Mouse (Mus musculus) ES-CJ7 (cell line): ENCODE measurements around the gene Arid4a.
"Not testable (repeated sequence)": the region's sequence is repeated elsewhere in the genome, so short reads cannot be mapped to it uniquely, and the experiment has no call there.

Source experiments
- DNase-seq: peaks from one replicate; pipeline ENCODE4 v3.0.0; 2011; ENCODE audit warnings: low read depth, low spot score

Arid4a gene

DNA sequence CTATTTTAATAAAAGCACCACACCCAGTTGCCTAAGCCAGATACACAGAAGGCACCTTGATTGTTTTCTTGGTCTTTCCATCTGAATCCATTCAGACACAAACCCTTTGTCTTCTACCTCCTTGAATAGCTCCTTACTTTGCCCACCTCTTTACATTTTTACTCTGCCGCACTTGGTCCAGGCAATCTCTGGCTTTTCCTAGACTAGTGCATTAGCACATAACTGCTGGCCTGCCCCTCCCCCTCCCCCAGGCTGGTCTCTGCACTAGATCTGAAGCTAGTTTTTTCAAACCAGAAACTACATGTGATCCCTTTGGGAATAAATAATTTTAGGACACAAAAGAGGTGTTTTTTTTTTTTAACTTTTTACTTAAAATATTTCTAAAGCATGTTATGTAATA is 37.2 kb downstream of the Arid4a start:
- DNase-seq: peak; percentile 38

DNA sequence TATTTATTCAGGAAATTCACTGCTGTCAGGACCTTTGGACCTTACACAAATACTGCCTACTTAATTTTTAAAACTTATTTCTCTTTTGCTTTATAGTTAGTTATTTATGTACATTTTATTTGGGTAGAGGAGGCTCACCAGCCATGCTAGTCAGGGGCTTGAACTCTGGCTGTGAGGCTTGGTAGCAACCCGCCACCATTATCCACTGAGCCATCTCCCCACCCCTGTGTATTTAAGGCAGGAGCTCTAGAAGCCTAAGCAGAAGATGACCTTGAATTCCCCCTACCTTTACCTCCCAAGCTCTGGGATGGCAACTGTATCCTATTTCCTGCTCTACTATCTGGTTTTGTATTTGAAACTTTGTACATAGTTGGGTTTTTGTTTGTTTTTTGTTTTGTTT is 37.7 kb downstream of the Arid4a start:
- no peak for DNase-seq

DNA sequence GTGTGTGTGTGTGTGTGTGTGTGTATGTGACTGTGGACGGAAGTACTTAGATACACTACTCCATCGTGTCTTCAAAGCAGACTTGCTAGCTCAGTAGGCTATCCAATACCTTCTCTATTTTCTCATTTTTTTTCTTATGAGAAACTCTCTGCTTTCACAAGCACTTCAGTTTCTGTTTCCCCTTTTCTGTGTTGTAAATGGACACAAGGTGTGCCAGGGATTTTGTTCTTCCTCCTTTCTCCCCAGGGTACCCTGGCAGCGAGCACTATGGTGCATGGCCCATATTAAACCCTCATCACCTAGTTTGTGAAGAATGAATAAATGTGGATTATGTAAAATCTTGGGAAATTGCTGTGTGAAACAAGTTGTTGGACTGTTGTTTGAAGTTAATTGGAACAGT is 39.7 kb downstream of the Arid4a start:
- DNase-seq: no peak

DNA sequence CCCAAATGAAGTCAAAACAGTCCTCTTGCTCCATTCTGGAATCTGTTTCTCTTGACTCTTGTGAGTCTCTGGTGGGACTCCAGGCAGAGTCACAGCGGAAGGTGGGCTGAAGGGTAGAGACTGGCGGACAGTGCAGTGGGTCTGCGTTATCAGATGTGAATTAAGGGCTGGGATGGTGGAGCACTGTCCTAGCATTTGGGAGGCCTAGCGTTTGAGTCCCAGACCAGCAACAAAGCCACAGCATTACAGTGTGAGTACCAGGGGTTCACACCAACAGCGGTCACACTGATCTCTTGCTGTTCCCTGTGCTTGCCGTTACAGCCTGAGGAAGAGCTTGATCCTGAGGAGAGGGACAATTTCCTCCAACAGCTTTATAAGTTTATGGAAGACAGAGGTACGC is 44.0 kb downstream of the Arid4a start:
- DNase-seq: no peak

DNA sequence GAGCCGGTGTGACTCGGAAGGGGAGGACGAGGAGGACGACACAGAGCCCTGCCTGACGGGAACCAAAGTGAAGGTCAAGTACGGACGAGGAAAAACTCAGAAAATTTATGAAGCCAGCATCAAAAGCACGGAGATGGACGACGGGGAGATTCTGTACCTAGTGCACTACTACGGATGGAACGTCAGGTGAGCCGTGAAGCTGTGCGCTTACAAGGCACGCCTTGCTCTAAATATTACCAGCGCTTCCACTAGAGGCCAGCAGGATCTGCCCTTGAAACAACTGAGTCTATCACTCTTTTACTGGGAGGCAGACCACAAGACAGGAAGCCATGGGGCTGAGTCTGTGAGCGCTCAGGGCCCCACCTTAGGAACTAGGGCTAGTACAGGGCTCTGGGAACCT is 54.1 kb downstream of the Arid4a start:
- no peak for DNase-seq

DNA sequence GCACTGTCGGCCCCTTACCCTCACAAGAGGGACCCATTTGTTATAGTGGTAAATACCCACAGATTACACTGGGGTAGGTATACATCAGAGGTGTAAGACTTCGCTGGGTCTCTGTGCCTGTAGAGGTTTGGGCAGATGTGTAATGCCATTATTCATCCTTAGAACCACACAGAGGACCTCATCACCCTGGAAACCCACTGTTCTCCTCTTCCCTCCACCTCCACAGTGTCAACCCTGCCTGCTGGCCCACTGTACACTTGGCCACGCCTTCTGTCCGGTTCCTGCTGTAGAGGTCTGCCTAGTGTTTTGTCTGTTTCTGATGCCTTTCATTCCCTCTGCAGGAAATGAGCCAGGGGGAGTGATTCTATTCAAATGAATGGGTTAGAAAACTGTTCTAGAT is 56.3 kb downstream of the Arid4a start:
- no peak for DNase-seq

DNA sequence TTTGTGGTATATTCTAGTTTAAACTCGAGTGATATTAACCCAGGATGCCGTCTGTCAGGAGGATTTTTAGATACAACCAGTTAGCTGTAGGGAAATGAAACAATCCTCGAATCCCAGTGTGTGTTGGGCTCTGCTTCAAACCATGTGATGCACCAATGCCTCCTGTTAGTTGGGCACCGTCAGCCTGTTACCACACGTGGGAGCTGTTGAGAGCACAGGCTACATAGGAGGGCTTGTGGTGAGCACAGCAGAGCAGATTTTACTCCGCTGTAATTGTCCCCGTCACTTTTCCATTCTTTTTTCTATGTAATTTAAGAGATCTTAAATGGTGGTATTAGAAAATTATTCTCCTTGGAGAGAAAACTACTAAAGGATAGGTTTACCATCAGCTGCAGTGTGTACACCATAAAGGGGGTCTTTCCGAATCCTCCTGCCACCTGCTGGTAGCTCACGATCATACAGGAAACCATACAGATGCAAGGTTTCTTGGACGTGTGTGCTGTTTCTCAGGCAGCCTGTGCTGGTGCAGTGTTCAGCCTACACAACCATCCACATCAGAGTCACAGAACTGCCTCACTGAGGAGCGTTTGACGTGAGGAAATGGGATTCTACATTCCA is 57.4 kb downstream of the Arid4a start:
- DNase-seq: peak; percentile 78

DNA sequence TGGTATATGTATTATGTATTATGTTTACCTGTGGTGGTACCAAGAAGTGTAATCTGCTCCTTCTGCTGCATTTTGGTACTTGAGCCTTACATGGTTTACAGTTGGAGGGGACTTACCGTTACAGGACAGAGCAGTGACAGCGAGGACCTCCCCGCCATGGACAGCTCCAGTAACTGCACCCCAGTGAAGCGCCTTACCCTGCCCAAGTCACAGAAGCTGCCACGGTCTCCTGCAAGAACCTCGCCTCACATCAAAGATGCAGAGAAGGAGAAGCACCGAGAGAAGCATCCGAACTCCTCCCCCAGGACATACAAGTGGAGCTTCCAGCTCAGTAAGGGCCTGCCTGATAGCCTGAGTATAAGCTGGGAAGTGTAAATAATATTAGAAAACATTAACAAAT is 70.5 kb downstream of the Arid4a start:
- no peak for DNase-seq

DNA sequence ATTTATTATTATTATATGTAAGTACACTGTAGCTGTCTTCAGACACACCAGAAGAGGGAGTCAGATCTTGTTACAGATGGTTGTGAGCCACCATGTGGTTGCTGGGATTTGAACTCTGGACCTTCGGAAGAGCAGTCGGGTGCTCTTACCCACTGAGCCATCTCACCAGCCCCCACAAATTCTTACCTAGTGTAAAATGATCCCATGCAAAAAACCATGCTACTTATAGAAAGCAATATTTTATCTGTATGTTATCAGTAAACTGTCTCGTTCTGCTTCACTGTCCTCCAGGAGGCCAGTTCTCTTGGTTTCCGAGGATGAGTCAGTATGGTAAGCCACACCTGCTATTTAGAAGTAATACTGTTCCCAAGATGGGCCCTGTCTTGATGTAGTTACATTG is 88.5 kb downstream of the Arid4a start:
- DNase-seq: not testable (repeated sequence)

DNA sequence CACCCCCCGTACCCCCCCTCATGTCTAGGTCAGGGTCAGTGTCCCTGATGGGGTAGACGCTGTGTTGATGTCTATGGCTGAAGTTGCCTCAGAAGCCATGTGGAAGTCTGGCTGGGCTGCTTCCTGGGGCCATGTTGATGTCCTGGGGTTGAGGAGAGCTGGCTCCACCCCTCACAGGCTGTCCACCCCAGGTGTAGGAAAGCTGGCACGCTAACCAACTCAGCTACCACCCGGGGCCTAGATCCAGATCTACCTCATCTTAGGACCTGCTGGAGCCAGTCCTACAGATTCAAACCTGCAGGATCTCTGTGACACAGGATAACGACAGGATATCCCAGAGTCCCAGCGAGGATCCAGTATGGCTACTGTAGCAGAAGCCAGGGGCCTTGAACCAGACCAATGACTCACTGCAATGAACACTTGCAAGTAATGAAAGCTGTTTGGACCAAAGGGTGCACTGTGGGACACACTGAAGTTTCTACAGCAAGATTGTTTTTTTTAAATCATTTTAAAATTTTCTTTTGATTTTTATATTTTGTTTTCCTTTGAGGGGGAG is 91.5 kb downstream of the Arid4a start:
- DNase-seq: no peak

DNA sequence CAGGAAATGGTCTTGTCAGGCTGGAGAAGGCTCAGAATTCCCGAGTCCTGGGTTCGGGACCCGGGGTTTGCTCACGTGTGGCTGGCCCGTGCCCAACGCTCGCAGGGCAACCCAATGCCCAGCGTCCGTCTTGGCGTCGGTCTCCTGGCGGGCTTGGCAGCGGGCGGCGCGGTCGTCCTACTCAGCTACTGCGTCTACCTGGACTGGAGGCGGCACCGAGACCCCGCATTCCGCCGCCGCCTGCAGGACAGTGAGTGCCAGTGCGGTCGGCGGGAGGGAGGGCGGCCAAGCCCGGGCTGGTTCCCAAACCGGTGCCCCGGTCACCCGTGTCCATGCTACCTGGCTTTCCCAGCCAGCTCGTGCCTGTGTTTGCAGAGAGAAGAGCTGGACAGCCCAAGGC is 95.5 kb downstream of the Arid4a start, which contains the start of gene Tomm20l:
TSS of gene Tomm20l (plus strand) at position 98 of the 400 bp plus-strand sequence.
- no peak for DNase-seq

DNA sequence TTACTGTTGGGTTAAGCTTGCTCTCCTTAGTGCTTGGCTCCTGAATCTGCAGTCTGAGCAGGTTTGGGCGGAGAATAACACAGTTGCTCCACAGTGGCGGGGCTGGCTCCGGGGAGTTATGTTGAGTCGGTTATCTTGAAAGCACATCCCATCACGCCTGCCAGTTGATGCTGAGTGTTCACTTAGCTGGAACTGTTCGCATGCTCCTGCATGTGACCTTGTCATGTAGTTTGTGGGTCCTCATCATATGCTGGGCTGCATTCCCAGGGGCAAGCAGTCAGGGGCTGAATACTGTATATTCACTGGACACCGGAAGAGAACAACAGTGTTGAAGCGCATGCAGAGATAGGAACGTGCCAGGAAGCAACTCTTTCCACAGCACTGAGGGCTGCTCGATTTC is 97.3 kb downstream of the Arid4a start:
- DNase-seq: no peak

DNA sequence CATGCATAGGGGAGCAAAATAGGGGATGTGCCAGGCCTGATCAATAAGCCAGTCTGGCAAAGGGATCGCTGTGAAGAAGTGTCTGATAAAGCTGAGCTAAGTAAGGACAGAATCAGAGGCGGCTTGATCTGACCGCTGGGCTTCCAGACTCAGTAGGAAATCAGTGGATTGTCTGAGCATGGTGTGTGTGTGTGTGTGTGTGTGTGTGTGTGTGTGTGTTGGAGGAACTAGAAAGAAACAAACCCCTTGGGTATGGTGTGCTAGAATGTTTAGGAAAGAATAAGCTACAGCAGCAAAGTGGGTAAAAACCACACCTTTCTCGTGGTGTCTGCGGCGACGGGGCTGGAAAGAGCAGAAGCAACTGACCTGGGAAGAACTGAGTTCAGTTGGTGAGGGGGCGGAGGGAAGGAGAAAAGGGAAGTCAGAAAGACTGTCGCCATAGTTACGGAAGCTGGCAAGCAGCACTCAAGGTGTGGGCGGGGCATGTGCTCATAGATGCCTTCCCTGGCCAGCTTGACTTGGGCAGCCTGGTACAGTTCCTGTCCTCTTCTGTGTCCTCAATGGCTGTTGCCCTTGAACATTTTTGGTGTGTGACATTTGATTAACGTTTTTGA is 98.0 kb downstream of the Arid4a start:
- DNase-seq: peak; percentile 59

DNA sequence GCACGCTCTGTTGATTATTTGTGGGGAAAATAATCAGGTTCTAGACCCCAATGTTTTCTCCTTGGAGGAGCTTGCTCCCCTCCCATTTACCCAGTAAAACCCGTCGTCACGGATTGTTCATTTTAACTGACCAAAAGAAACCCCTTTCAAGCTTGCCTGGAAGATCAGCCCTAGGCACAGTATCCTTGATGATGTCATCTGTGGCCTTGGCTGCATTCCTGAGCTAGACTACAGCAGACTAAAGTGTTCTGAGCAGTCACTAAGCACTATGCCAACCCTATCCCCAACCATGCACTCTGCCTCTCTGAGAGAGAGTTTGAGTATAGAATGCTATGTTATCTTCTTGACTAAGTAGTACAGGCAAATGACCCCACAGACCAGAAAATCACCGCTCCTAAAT is 100.6 kb downstream of the Arid4a start:
- DNase-seq: no peak

DNA sequence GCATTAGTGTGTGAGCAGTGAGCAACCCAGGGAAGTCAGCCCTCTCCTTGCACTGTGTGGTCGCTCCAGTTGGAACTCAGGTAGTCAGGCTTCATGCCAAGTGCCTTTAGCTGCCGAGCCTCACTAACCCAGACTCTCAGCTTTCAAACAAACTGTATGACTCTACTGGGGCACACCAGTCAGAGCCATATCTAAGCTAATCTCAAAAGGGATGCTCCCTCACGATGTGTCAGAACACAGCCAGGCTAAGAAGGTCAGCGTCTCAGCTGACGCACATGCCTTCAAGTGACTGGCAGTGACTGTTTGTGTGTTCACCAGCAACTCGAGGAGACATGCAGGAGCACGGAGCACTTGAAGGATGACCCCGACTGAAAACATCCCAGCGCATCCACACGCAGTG is 106.9 kb downstream of the Arid4a start:
- no peak for DNase-seq

DNA sequence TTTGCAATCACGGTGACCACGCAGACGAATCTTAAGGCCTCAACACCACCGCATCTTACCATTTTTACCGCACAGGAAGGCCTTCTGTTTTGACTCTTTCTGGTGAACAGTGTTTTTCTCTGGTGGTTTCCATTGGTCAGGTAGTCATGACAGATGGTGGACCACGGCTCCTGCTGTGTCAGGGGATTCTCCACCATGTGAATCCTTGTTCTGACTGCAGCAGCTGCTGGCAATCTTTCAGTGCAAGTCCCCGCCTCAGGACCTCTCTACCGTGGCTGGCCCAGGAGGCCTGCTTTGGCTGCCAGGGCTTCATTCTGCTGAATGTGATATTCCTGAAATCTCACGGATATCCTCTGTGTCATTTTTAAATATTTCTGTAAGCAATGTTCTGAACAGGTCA is 107.5 kb downstream of the Arid4a start:
- DNase-seq: no peak

DNA sequence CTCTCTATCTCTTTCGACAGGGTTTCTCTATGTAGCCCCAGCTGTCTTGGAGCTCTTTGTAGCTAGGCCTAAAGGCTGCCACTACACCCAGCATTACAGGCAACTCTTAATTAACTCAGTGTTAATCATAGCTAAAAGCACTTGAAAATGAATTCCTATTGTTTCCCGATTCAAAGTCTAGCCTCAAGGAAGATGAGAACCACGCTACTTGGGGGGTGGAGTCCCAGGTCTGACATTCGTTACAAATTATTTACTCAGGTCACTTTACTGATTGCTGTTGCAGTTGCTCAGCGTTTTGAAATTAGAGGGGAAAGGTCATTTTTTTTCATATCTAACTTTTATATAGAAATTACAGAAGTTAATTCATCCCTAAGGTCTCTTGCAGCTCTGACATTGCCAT is 119.8 kb downstream of the Arid4a start:
- no peak for DNase-seq

DNA sequence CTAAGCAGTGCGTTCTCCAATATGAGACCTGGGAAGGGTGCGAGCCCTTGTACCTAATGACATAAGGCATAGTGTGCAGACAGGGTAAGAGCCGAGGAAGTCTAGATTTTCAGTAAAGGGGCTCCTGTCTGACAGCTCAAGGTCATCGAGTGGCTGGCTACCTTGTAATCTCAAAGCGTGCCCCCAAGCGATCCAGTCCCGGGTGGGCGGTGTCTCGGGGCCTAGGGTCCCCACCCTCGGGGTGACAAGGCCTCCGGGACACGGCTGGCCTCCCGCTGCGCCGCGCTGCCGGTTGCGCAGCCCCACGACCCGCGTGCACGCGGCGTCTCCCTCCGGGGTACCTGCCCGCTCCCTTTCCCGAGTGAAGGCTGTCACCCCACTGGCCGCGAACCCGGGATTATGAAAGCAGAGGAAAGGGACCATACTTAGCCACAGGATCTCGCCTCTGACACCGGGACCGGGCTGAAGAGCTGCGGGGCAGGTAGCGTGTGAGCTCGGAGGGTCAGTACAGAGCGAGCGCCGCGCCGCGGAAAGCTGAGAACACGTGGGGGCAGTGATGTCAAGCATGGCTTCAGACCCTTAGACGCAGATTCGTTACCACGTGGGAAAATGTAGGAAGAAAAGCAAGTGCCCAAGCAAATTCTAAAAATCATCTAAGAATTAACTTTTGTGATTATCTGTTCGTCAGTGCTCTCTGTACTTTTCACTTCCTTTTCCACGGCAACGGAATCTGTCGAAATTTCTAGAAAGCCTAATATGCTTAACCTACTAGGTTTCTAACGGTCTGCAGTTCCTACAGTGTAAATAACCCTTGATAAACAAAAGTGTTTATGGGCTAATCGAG is 120.6 kb downstream of the Arid4a start, which contains the start of the genes Timm9 and 2700049A03Rik:
TSS of gene Timm9 (minus strand) at position 555 of the 844 bp plus-strand sequence.
TSS of gene 2700049A03Rik (plus strand) at position 719 of the 844 bp plus-strand sequence.
- peak; percentile 91 for DNase-seq

DNA sequence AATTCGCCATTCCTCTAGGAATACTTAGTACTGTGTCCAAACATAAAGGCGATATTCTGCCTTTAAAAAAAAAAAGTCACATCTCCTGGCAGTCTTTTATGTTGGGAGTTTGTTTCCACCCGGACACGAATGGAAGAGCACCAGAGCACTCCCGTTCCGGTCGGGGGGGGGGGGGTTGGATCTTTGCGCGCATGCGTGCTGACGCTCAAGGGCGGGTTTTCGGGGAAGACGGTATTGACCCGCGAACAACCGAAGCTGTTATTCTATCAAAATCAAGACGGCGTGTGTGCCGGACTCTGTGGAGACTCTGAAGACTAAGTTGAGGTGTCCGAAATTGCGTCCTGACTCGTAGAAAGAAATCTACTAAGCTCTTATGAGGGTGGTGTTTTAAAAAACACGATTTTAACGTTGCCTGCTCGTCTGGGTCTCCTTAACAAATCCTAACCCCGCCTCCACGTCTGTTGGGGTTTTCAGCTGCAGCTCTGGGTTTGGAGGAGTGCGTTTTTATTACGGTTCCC is 121.2 kb downstream of the Arid4a start:
- peak; percentile 95 for DNase-seq

DNA sequence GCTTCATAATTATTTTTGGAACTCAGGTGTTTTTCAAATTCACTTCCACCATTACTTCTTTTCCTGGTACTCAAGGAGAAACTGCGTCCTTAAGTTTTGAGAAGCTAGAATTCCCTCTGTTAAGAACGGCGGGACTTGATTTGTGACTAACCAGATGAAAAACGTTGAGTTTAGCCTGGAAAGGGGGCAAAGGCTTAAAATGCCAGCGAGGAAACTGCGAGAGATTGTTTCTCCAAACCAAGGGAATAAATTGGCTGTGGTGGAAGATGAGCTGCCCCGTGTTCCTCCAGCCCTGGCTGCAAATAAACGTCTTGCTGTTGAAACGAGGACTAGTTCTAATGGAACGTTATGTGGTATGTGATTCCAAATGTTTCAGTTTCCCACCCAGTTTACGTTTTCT is 121.9 kb downstream of the Arid4a start:
- no peak for DNase-seq

DNA sequence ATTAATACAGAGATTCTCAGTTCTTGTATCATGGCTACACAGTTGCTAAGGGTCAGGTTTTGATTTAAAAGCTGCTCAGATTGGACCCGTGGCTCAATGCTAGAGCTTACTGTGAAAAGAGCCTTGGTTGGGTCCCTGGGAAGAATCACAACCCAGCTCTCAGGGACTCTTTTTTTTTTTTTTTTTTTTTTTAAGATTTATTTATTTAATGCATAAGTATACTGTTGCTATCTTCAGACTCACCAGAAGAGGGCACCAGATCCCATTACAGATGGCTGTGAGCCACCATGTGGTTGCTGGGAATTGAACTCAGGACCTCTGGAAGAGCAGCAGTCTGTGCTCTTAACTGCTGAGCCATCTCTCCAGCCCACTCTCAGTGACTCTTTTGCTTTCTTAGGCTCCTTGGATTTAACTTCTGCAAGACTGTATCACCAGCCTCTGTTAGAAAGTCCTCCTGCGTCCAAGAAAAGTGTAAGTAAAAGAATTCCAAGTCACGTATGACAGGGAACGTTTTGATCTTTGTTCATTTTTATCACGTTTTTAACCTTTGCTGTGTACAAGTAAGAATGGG is 123.6 kb downstream of the Arid4a start:
- DNase-seq: no peak

DNA sequence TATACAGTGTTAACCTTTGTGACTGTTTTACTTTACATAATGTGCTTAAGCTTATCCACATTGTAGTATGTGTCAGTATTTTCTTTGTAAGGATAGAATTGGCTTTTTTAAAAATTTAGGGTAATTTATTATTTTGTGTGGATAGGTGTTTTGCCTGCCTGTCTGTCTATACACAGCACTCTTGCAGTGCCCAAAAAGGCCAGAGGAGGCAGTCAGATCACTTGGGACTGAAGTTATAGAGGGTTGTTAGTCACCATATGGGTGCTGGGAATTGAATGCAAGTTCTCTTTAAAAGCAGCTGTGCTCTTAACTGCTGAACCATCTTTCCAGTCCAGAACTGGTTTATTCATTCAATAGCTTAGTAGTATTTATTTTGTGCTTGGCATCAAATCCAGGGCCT is 125.4 kb downstream of the Arid4a start:
- DNase-seq: peak; percentile 41
